16 mouse cellular contexts compared by ENCODE assay signal in genomic region chr15:3563929-3564516, GRCm38 (mm10). TPM values are rescaled to one million over a fixed set of nuclear protein-coding genes. Genes with fewer than 3 reads are reported as not detected.
A peak's percentile ranks its signal among the peaks of the same experiment; 100 is the strongest.
DNase-seq lines count a peak whose midpoint lies in the region; ATAC-seq and TF ChIP-seq lines count a peak whose summit lies in the region.
"Had no signal": no experiment of that assay in that cellular context is flagged by ENCODE, and none has a peak within 500 bp of the region (broad histone marks: within the 10 kb centered on the region; RNA-seq: fewer than 3 reads in every experiment).

No protein-coding gene starts in this region.

- no peaks in the 10 kb centered on the region for H3K9me3 ChIP-seq in heart, embryonic 15.5 days (replicated peaks)
- H3K9me3 ChIP-seq in kidney, postnatal 0 days (replicated peaks; ENCODE audit: low read length), result no peaks in the 10 kb centered on the region
- H3K9me3 ChIP-seq in stomach, embryonic 14.5 days (ENCODE audit: control insufficient read depth, low read depth, low read length), result no peaks in the 10 kb centered on the region
- H3K9me3 ChIP-seq in stomach, postnatal 0 days (ENCODE audit: control insufficient read depth, low read length), result no peaks in the 10 kb centered on the region
- H3K9me3 ChIP-seq: embryonic facial prominence, embryonic 13.5 days; liver, embryonic 15.5 days; neural tube, embryonic 13.5 days had no signal

- WGBS in heart, embryonic 15.5 days, result 57% methylated on average over 7 of the region's 7 CpGs
- WGBS in kidney, postnatal 0 days, result 32% methylated on average over 7 of the region's 7 CpGs
- WGBS in stomach, embryonic 14.5 days, result 55% methylated on average over 7 of the region's 7 CpGs
- WGBS in stomach, postnatal 0 days, result 51% methylated on average over 7 of the region's 7 CpGs

- H3K4me3 ChIP-seq in heart, embryonic 15.5 days, result no peak overlapping the region
- H3K4me3 ChIP-seq in kidney, postnatal 0 days (replicated peaks; ENCODE audit: low read depth, low read length), result no peak overlapping the region
- H3K4me3 ChIP-seq in stomach, embryonic 14.5 days (ENCODE audit: low read depth, low read length), result no peak overlapping the region
- H3K4me3 ChIP-seq in stomach, postnatal 0 days (ENCODE audit: low read depth, low read length), result no peak overlapping the region
- H3K4me3 ChIP-seq: embryonic facial prominence, embryonic 13.5 days; liver, embryonic 15.5 days; neural tube, embryonic 13.5 days had no signal

- 0 out of 2 replicates have a peak, but pooled peaks cover 4% of the 10 kb centered on the region for H3K36me3 ChIP-seq in heart, embryonic 15.5 days
- no peaks in the 10 kb centered on the region for H3K36me3 ChIP-seq in kidney, postnatal 0 days (ENCODE audit: insufficient read depth, low read length)
- peaks cover 6% of the 10 kb centered on the region; the same call in 1 of the 2 replicates for H3K36me3 ChIP-seq in stomach, embryonic 14.5 days (ENCODE audit: control insufficient read depth, insufficient read depth, low read length)
- H3K36me3 ChIP-seq in stomach, postnatal 0 days (ENCODE audit: control insufficient read depth, insufficient read depth, low read length), result no peaks in the 10 kb centered on the region
- H3K36me3 ChIP-seq: liver, embryonic 15.5 days; neural tube, embryonic 13.5 days had no signal

- no peak for ATAC-seq in heart, embryonic 15.5 days (replicated peaks; ENCODE audit: insufficient number of reproducible peaks, insufficient read depth, low FRiP score, low read depth)
- ATAC-seq in kidney, postnatal 0 days (replicated peaks; ENCODE audit: low FRiP score, low read depth), result no peak
- no peak for ATAC-seq in stomach, embryonic 14.5 days (ENCODE audit: insufficient number of reproducible peaks, insufficient read depth, low FRiP score, low read depth)
- no peak for ATAC-seq in stomach, postnatal 0 days (ENCODE audit: low FRiP score, low TSS enrichment)
- ATAC-seq: intestine, embryonic 16.5 days had no signal

- H3K27ac ChIP-seq in heart, embryonic 15.5 days, result peak overlapping the region; percentile 27
- no peak overlapping the region for H3K27ac ChIP-seq in kidney, postnatal 0 days
- 0 out of 2 replicates have a peak overlapping the region, but pooled peaks have one; percentile 11 for H3K27ac ChIP-seq in stomach, embryonic 14.5 days (ENCODE audit: low read length)
- no peak overlapping the region for H3K27ac ChIP-seq in stomach, postnatal 0 days (replicated peaks)
- H3K27ac ChIP-seq: embryonic facial prominence, embryonic 13.5 days; liver, embryonic 15.5 days; neural tube, embryonic 13.5 days had no signal

- H3K27me3 ChIP-seq in heart, embryonic 15.5 days, result no peaks in the 10 kb centered on the region
- no peaks in the 10 kb centered on the region for H3K27me3 ChIP-seq in kidney, postnatal 0 days (ENCODE audit: insufficient read depth, low read length)
- H3K27me3 ChIP-seq in stomach, embryonic 14.5 days (ENCODE audit: control insufficient read depth, insufficient read depth, low read length), result no peaks in the 10 kb centered on the region
- H3K27me3 ChIP-seq in stomach, postnatal 0 days (ENCODE audit: control insufficient read depth, insufficient read depth, low read length), result no peaks in the 10 kb centered on the region
- H3K27me3 ChIP-seq: embryonic facial prominence, embryonic 13.5 days; liver, embryonic 15.5 days; neural tube, embryonic 13.5 days had no signal

- H3K4me1 ChIP-seq in heart, embryonic 15.5 days (replicated peaks), result 0 out of 2 replicates have a peak, but pooled peaks cover 4% of the 10 kb centered on the region
- no peaks in the 10 kb centered on the region for H3K4me1 ChIP-seq in kidney, postnatal 0 days (replicated peaks; ENCODE audit: insufficient read depth, low read length)
- H3K4me1 ChIP-seq in stomach, embryonic 14.5 days (ENCODE audit: control insufficient read depth, insufficient read depth, low read length), result peaks cover 8% of the 10 kb centered on the region
- no peaks in the 10 kb centered on the region for H3K4me1 ChIP-seq in stomach, postnatal 0 days (replicated peaks; ENCODE audit: control insufficient read depth, insufficient read depth)
- H3K4me1 ChIP-seq: liver, embryonic 15.5 days; neural tube, embryonic 13.5 days had no signal

- no peak for TF ChIP-seq EP300 in stomach, postnatal 0 days (optimal IDR thresholded peaks at IDR 0.05)

- TF ChIP-seq CTCF in kidney, postnatal 0 days (IDR thresholded peaks at IDR 0.05; ENCODE audit: low read depth), result 0 out of 2 replicates have a peak, but pooled peaks have one; percentile 19
- TF ChIP-seq CTCF in stomach, postnatal 0 days (IDR thresholded peaks at IDR 0.05; ENCODE audit: low read depth), result no peak

- no peak overlapping the region for H3K9ac ChIP-seq in heart, embryonic 15.5 days
- no peak overlapping the region for H3K9ac ChIP-seq in kidney, postnatal 0 days (ENCODE audit: low read depth, low read length)
- H3K9ac ChIP-seq in stomach, embryonic 14.5 days (replicated peaks; ENCODE audit: low read depth, low read length), result no peak overlapping the region
- no peak overlapping the region for H3K9ac ChIP-seq in stomach, postnatal 0 days (ENCODE audit: low read length)
- H3K9ac ChIP-seq: embryonic facial prominence, embryonic 13.5 days; liver, embryonic 15.5 days; neural tube, embryonic 13.5 days had no signal

- H3K4me2 ChIP-seq in heart, embryonic 15.5 days, result no peak overlapping the region
- H3K4me2 ChIP-seq in kidney, postnatal 0 days (ENCODE audit: low read length), result peak overlapping the region; percentile 10
- no peak overlapping the region for H3K4me2 ChIP-seq in stomach, embryonic 14.5 days (replicated peaks; ENCODE audit: low read depth, low read length)
- H3K4me2 ChIP-seq in stomach, postnatal 0 days (replicated peaks; ENCODE audit: low read depth), result no peak overlapping the region
- H3K4me2 ChIP-seq: embryonic facial prominence, embryonic 13.5 days; liver, embryonic 15.5 days; neural tube, embryonic 13.5 days had no signal

- DNase-seq in heart, adult 11 months, result no peak
- DNase-seq in kidney, postnatal 0 days (ENCODE audit: low spot score), result peak; percentile 80
- no peak for DNase-seq in kidney, postnatal 10 days
- DNase-seq in stomach, postnatal 0 days (ENCODE audit: low spot score), result no peak
- DNase-seq in gastrocnemius, adult 8-10 months (ENCODE audit: low spot score in 2 of 2), result no peak
- DNase-seq: cerebellum, adult 2 months; gastrocnemius, postnatal 36 days; right cerebral cortex, postnatal 4 days; thymus, adult 2 months had no signal

RNA-seq across cellular contexts. Expression of gene Ghr, which starts 19.3 kb away (rescaled TPM):
- 53.0 and 55.5 TPM in 2 replicates for polyA plus RNA-seq in heart, embryonic 15.5 days (2015; fragmentation: Nextera tagmentation; extraction: Ambion mirVana)
- polyA plus RNA-seq in kidney, postnatal 0 days (2015; fragmentation: Nextera tagmentation; extraction: Ambion mirVana), result 80.4 and 82.6 TPM in 2 replicates
- 149 and 157 TPM in 2 replicates for polyA plus RNA-seq in stomach, embryonic 14.5 days (2014; fragmentation: Nextera tagmentation; extraction: Ambion mirVana)
- polyA plus RNA-seq in stomach, postnatal 0 days (2015; fragmentation: Nextera tagmentation; extraction: Ambion mirVana), result 98.1 and 99.0 TPM in 2 replicates
- 100 to 1,000 TPM; 154 to 205 (median 183) TPM for total RNA-seq in gastrocnemius, adult 8-10 months (2022)
- total RNA-seq: monocyte, adult 5-6 weeks had no signal

Comparison
In these comparisons a context has a peak if more than half of its experiments do, and no peak if none do; other contexts are left out.
1. H3K27ac ChIP-seq: peak in heart, embryonic 15.5 days (single experiment) and stomach, embryonic 14.5 days (single experiment); none in kidney, postnatal 0 days (single experiment) and stomach, postnatal 0 days (single experiment).